Mouse (Mus musculus): ENCODE results near the gene Kdm4b. TPM values are rescaled to one million over a fixed set of nuclear protein-coding genes. Genes with fewer than 3 reads are reported as not detected.

Kdm4b gene
- total RNA-seq, 2 experiments from 2014 or later: 38.0 to 40.9 TPM

DNA sequence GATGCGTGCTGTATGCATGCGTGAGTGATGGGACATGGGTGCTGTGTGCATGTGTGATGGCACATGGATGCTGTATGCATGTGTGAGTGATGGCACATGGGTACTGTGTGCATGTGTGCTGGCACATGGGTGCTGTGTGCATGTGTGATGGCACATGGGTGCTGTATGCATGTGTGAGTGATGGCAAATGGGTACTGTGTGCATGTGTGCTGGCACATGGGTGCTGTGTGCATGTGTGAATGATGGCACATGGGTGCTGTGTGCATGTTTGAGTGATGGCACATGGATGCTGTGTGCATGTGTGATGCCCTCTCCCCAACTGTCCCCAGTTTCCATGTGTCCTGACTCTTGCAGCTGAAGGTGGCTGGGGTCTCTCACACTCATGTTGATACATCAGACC lies 94.2 kb downstream of the Kdm4b start:
- intact Hi-C loops (cut with DNase I): no loop called here
- no peak for DNase-seq

DNA sequence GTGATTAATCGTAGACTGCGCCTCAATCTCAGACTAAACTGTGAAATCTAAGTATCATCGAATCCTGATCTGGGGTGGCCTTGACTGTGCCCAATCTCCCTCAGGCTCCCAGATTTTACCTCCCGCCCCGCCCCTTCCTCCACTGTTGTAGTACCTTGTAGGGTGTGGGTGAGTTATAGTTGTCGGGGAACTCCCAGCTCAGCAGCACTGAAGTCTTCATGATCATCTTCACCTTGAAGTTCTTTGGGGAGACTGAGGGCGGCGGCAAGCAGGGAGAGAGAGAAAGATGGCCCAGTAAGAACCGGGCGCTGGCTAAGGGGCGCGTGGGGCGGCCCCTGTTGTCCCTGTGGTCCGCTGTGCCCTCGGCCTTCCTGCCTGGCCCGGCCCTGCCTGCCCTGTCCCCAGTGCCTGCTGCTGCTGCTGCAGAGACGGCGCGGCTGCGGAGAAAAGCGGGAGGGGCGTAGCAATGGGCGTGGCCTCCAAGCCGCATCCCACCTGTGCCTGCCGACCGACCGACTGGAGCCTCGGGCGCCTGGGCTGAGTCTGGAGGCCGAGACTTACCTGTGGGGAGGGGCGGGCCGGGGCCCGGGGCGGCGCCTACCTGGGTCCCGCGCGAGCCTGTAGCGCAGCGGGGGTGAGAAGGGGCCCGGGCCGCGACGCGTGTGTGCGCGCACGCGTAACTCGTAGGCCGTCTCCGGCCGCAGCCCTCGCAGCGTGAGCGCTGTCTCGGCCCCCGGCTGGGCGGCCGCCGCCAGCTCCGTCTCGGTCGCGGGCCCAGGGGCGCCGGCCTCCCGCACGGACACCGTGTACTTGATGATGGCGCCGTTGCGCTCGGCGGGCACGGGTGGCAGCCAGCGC lies 99.1 kb downstream of the Kdm4b start:
- intact Hi-C loops (cut with DNase I): loop anchor here (5.0 kb wide), 1 partner anchor 127 kb away; the partner anchor contains the start of gene Gm20219
- no peak for DNase-seq

DNA sequence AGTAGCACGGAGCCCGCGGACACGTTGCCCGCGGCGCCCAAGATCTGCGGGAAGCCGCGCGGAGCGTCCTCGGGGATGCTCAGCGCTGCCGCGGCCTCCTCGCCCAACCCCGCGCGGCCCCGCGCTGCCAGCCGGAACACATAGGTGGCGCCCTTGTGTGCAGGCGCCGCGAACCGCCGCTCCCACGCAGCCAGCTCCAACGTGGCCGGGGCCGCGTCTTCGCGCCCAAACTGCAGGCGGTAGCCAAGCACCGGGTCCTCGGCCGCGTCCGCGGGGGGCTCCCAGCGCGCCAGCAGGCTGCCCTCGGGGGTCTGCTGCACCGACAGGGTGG lies 99.7 kb downstream of the Kdm4b start:
- intact Hi-C loops (cut with DNase I): loop anchor here (5.0 kb wide), 1 partner anchor 127 kb away; the partner anchor contains the start of gene Gm20219
- peak; percentile 85 to 87 for DNase-seq

DNA sequence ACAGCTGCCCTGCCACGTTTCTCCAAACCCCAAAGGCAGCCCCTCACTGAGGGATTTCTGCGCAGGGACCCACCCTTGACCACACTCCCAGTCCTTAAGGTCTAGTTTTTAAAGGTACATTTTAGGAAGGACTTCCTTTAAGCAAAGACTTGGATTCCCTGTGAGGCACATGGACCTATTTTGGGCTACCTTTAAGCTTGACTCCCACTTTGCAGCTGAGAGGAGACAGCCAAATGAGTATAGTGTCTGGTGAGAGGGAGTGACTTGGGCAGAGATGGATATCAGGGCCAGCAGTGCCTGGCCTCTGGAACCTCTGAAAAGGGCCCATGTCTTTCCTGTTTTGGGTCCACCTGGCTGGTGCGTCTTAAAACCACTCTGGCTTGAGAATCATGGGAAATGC lies 100.1 kb downstream of the Kdm4b start:
- intact Hi-C loops (cut with DNase I): loop anchor here (1.0 to 5.0 kb wide), 2 partner anchors 53 to 126 kb away; partner anchors contain the start of gene Gm20219
- no peak for DNase-seq

DNA sequence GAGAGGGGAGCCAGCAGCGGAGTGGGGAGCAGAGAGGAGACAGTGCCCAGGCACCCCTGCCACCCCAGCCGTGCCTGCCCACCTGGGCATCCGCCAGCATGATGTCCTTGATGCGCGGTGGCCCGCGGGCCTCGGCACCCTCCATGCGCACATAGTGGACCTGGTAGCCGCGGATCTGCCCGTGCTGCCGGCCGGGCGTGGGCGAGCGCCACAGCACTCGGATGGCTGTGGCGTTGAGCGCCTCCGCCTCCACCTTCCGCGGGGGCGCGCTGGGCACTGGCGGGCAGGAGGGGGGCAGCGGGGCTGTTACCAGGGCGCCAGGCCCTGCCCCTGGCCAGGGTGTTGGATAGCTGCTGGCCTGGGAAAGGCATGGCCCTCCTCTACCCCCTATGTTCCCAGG lies 102.0 kb downstream of the Kdm4b start:
- no peak for DNase-seq
- intact Hi-C loops (cut with DNase I): loop anchor here (5.0 kb wide), 1 partner anchor 124 kb away; the partner anchor contains the start of gene Gm20219

DNA sequence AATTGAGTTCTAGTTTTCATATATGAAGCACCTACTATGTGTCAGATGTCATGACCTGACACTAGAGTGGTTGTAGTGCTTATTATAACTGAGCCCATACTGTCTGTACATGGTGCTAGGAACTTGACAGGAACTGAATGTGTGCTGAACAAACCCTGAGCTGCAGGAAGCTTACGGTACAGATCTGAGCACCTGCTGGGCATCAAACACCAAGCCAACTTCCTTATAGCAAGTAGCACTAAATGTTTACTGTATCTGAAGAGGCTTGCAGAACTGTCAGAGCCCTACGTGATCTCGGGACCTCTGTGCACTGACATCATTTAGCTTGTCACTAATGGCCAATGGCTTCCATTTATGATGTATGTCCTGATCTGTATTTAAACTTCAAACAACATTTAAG lies 105.7 kb downstream of the Kdm4b start:
- intact Hi-C loops (cut with DNase I): no loop called here
- DNase-seq: no peak

DNA sequence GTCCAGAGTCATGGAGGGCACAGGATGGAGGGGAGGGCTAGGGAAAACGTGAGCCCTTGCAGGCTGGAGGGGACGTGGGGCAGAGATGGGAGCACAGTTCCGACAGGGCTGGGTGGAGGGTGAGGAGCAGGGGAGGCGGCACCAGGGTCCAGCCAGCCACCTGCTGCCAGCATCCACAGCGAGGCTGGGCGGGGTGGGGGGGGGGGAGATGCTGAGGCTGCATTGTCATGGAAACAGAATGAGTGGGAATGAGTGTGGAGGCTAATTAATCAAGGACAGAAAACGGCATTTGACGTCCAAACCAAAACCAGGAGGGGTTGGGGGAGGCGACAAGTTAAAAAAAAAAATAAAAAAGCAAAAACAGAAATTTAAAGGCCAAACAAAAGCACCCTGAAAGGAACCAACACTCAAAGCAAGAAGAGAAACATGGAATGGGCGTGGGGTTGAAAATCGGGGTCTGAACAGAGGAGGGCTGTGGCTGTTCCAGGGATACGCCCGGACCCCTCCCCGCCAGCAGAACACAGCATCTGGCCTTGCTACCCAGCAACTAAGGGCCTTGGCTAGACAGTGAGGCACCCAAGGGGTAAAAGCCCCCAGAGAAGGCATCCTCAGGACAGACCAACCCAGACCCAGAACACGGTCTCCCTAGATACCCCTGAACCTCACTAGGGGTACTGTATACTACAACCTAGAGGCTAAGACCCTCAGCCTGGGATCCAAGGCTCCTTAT lies 114.0 kb downstream of the Kdm4b start:
- intact Hi-C loops (cut with DNase I): loop anchor here (5.0 kb wide), 1 partner anchor 92 kb away; no protein-coding TSS in a partner anchor
- DNase-seq: no peak

DNA sequence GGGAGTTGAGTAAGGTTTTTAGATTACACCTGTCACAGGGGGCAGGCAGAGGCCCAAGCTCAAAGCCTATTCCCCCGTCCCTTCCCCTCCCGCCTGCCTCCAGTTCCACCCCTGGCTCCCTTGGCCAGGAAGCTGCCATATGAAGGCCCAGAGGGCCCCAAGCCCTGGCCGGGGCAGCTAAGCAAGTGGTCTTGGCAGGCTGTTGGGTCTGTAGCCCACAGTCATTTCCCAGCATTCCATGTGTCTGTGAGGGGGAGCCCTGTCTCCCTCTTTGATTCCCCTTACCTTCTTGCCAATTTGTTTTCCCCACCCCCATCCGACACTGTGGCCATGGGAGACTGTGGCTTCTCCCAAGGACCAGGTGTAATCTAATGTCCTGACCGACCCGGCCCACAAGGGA lies 116.5 kb downstream of the Kdm4b start:
- intact Hi-C loops (cut with DNase I): no loop called here
- no peak for DNase-seq

DNA sequence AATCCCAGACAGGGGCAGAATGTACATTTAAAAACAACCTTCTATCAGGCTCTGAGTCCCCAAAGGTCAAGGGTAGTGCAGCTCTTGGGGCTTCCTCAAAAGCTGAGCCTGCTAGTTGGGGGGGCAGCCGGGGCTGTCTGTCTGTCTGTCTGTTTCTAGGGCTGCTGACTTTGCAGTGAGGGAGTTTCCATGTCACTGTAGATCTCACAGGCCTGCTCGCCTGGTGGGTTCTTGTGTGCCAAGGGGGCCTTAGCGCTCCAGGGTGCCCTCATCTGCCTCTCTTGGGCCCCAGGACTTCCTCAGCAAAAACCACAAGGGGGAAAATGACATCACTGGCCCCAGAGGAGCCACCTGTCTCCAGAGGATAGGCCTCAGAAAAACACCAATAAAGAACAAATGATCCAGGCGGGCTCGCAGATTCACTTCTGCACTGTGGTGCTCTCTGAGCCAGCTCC lies 117.5 kb downstream of the Kdm4b start:
- intact Hi-C loops (cut with DNase I): no loop called here
- DNase-seq: no peak

DNA sequence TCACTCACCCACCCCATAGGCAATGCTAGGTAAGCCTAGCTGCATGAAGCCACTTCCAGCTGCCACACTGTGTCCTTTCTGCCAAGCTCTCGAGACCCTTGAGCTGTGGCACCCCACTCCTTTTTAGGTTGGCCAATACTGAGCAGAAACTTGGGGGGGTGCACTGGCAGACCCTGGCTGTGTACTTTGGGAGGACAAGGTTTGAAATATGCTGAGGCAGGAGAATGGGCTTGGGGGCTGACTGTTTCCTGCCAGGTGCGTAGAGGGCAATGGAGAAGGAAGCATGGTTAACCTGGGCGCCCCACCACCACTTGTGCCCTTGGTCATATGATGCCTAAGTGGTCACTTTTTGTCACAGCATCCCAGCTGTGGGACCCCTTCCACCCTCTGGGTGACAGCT lies 118.9 kb downstream of the Kdm4b start:
- intact Hi-C loops (cut with DNase I): no loop called here
- no peak for DNase-seq

DNA sequence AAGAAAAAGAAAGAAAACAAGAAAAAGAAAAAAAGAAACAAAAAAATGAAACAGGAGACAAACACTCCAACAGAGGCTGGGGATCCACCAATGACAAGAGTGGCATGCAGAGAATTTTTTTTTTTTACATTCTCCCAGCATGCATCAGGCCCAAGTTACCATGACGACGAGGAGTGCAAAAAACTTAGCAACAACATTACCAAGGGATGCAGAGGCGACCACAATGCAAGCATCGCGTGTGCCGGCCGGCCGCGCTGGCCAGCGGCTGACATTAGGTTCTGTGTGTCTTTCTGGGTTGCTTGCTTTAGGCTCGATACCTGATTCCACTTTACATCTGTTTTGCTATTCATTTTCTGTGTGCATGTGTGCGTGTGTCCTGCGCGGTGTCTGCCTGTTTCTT lies 119.5 kb downstream of the Kdm4b start:
- DNase-seq: no peak
- intact Hi-C loops (cut with DNase I): no loop called here

DNA sequence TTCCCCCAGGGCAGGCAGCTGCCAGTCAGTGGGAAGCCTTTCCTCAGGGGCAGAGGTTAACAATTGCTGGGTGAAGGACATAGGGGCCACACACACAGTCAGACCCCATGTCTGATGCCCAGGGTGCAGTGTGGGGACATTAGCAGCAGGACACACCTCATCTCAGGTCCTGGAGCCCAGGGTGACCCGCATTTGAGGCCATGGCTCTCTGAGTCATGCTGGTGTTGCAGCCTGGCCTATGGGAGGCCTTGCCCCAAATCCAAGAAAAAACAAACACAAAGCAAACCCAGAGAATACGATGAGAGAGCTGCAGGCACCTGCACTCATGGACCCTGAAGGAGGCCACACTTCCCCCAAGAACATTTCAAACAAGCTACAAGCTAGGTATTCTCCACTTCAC lies 121.9 kb downstream of the Kdm4b start:
- intact Hi-C loops (cut with DNase I): no loop called here
- no peak for DNase-seq

Small RNA genes within 50 kb of the gene (microRNA-seq; reads per million reads assigned to microRNA genes)
- 0 reads per million in 2 experiments for gene Mir6977 (ENCODE audit: borderline number of aligned reads in 2 of 2)

Other genes starting within 250 kb of the Kdm4b start
- 10 to 100 TPM; 37.5 to 41.1 TPM for gene Hdgfl2, start 246.4 kb upstream of the Kdm4b start, total RNA-seq (2021)
- gene Plin4, start 216.3 kb upstream of the Kdm4b start, total RNA-seq (2021): 100 to 1,000 TPM; 157 to 172 TPM
- 100 to 1,000 TPM; 171 to 183 TPM for gene Plin5, start 208.5 kb upstream of the Kdm4b start, total RNA-seq (2021)
- 10 to 100 TPM; 56.1 to 73.6 TPM for gene Lrg1, start 204.1 kb upstream of the Kdm4b start, total RNA-seq (2021)
- 10 to 100 TPM in 1 of 2 experiments, 1 to 10 TPM in 1; 7.5 to 10.2 TPM for gene Sema6b, start 185.7 kb upstream of the Kdm4b start, total RNA-seq (2021)
- 1 to 10 TPM; 1.9 to 2.8 TPM for gene Tnfaip8l1, start 163.6 kb upstream of the Kdm4b start, total RNA-seq (2021)
- 10 to 100 TPM; 25.2 to 25.5 TPM for gene Mydgf, start 142.1 kb upstream of the Kdm4b start, total RNA-seq (2021)
- 10 to 100 TPM; 38.4 to 43.0 TPM for gene Dpp9, start 107.2 kb upstream of the Kdm4b start, total RNA-seq (2021)
- 100 to 1,000 TPM; 106 to 111 TPM for gene Fem1a, start 69.3 kb upstream of the Kdm4b start, total RNA-seq (2021)
- 1 to 10 TPM; 8.7 to 8.8 TPM for gene Ticam1, start 49.3 kb upstream of the Kdm4b start, total RNA-seq (2021)
- 100 to 1,000 TPM; 183 to 206 TPM for gene Plin3, start 33.2 kb upstream of the Kdm4b start, total RNA-seq (2021)
- gene Arrdc5, start 25.8 kb upstream of the Kdm4b start, total RNA-seq (2021): not detected
- gene Uhrf1, start 22.7 kb upstream of the Kdm4b start, total RNA-seq (2021): 1 to 10 TPM; 2.8 to 3.3 TPM
- 10 to 100 TPM; 45.8 to 47.7 TPM for gene Ptprs, start 150.4 kb downstream of the Kdm4b start, total RNA-seq (2021)
- not detected for gene Znrf4, start 186.4 kb downstream of the Kdm4b start, total RNA-seq (2021)
- under 1 TPM in 1 of 2 experiments, not detected in 1; 0.22 TPM for gene Gm20219, start 228.3 kb downstream of the Kdm4b start, total RNA-seq (2021)